Mouse (Mus musculus): Measurements from ENCODE around the gene Zfp568. TPM values are rescaled to one million over a fixed set of nuclear protein-coding genes. Genes with fewer than 3 reads are reported as not detected.

Gene Zfp568
- polyA plus RNA-seq, 2 experiments, result 23.8 to 26.2 TPM

DNA sequence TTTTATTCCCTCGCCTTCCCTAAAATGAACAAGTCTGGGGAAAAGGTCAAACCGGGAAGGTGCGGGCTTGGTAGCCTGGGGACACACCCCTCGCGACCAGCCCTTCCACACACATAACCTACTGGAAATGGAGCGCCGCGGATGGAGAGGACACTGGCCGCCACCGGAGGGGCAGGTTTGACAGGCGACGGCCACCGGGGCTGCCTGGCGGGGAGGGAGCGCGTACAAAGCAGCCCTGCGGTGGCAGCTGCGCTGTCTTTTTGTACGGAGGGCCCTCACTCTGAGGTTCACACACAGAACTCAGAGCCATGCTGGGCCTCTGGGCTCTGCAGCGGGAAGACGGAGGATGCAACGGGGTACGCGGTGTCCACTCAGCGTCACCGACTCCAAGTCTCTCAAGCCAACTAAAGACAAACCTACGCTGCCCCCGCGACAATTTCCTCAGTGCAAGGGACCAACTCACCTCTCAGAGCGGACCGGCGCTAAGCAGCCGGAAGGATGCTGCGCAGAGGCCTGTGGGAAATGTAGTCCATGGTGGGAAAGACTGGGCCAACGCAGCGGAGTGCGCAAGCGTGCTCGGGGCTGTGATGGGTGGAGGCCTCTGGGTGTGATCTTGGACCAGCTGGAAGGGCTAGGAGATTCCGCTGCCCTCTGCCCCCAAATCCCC is 67.3 kb downstream of the Zfp568 start, which contains the start of gene Zfp14:
Zfp14 (minus strand) TSS at position 499 of the 667 bp plus-strand sequence.
- DNase-seq (ENCODE audit: low spot score) (peak; percentile 90), ATAC-seq (ENCODE audit: low FRiP score, low read depth) (peak; percentile 95)
- Histone ChIP-seq H3K4me2 (replicated peaks; ENCODE audit: low read depth, low read length, severe bottlenecking) (peak within 1 kb of the TSS; percentile 75), H3K9me3 (ENCODE audit: control insufficient read depth, low read length) (no peaks in the 10 kb centered on the region), H3K4me3 (replicated peaks; ENCODE audit: low read length) (peak within 1 kb of the TSS; percentile 66), H3K27me3 (ENCODE audit: control insufficient read depth, insufficient read depth, low read length) (no peaks in the 10 kb centered on the region), H3K27ac (replicated peaks; ENCODE audit: low read depth, low read length) (peak within 1 kb of the TSS; percentile 71), H3K4me1 (ENCODE audit: control insufficient read depth, insufficient read depth, low read length) (peaks cover 13% of the 10 kb centered on the region), H3K9ac (ENCODE audit: low read depth, low read length, severe bottlenecking) (peak within 1 kb of the TSS; percentile 78), H3K36me3 (ENCODE audit: control insufficient read depth, insufficient read depth, low read length) (0 out of 2 replicates have a peak, but pooled peaks cover 10% of the 10 kb centered on the region)
- peak; percentile 77; the same call in 1 of the 2 replicates for TF ChIP-seq POLR2A (IDR thresholded peaks at IDR 0.05; ENCODE audit: borderline replicate concordance, extremely low read depth, insufficient read depth, insufficient read length)
- under 1% methylated on average over 32 of the region's 40 CpGs for WGBS

DNA sequence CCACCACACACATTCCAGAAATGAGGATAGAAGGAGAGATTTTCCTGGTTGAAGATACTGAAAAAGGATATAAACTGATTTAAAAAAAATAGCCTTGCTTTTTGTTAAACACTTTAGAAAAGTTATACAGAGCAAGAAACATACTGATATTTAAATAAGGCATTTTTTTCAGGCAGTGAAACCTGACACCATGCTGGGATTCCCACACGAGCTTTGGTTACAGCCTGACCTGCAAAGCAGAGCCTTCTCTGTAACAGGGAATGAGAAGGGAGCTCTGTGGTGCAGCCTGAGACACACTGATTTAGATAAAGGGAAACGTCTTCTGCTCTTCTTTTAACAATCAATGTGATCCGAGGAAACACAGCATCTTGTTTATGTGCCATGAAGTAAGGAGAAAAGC is 69.8 kb downstream of the Zfp568 start:
- 6% methylated on average over 3 of the region's 3 CpGs for WGBS
- H3K9me3 ChIP-seq (ENCODE audit: control insufficient read depth, low read length), result no peaks in the 10 kb centered on the region
- ATAC-seq (ENCODE audit: low FRiP score, low read depth) (peak; percentile 31; the same call in 1 of the 2 replicates), DNase-seq (ENCODE audit: low spot score) (peak; percentile 39)
- no peak overlapping the region for H3K9ac ChIP-seq (ENCODE audit: low read depth, low read length, severe bottlenecking)
- H3K4me1 ChIP-seq (ENCODE audit: control insufficient read depth, insufficient read depth, low read length), result peaks cover 13% of the 10 kb centered on the region
- H3K27ac ChIP-seq (replicated peaks; ENCODE audit: low read depth, low read length), result peak overlapping the region; percentile 58
- H3K36me3 ChIP-seq (ENCODE audit: control insufficient read depth, insufficient read depth, low read length), result peaks cover 29% of the 10 kb centered on the region
- no peak overlapping the region for H3K4me2 ChIP-seq (replicated peaks; ENCODE audit: low read depth, low read length, severe bottlenecking)
- no peak overlapping the region for H3K4me3 ChIP-seq (replicated peaks; ENCODE audit: low read length)
- TF ChIP-seq POLR2A (IDR thresholded peaks at IDR 0.05; ENCODE audit: borderline replicate concordance, extremely low read depth, insufficient read depth, insufficient read length), result no peak
- H3K27me3 ChIP-seq (ENCODE audit: control insufficient read depth, insufficient read depth, low read length), result no peaks in the 10 kb centered on the region

DNA sequence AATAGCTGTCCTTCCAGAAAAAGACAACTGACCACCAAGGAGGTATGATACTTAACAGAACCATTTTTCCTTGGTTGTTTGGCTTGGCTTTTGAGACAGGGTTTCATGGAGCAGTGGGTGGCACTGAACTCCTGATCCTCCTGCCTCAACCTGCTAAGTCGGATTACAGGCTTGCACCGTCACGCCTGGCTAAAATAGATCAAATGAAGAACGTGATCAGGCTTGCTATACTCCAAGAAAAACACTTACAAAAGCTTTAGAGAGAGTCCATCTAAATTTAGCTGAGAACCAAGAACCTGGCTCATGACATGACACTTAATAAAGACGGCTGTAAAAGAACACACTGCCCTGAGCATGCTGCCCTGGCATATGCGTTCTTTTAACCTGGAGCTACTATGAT is 76.6 kb downstream of the Zfp568 start:
- Histone ChIP-seq H3K4me2 (replicated peaks; ENCODE audit: low read depth, low read length, severe bottlenecking) (no peak overlapping the region), H3K4me1 (ENCODE audit: control insufficient read depth, insufficient read depth, low read length) (no peaks in the 10 kb centered on the region), H3K4me3 (replicated peaks; ENCODE audit: low read length) (no peak overlapping the region), H3K27ac (replicated peaks; ENCODE audit: low read depth, low read length) (no peak overlapping the region), H3K27me3 (ENCODE audit: control insufficient read depth, insufficient read depth, low read length) (no peaks in the 10 kb centered on the region), H3K9me3 (ENCODE audit: control insufficient read depth, low read length) (no peaks in the 10 kb centered on the region), H3K9ac (ENCODE audit: low read depth, low read length, severe bottlenecking) (no peak overlapping the region), H3K36me3 (ENCODE audit: control insufficient read depth, insufficient read depth, low read length) (peaks cover 76% of the 10 kb centered on the region)
- WGBS, result 74% methylated on average over 6 of the region's 6 CpGs
- no peak for DNase-seq (ENCODE audit: low spot score)
- no peak for ATAC-seq (ENCODE audit: low FRiP score, low read depth)
- no peak for TF ChIP-seq POLR2A (IDR thresholded peaks at IDR 0.05; ENCODE audit: borderline replicate concordance, extremely low read depth, insufficient read depth, insufficient read length)

GRCm38 (mm10) chr7:30062478-30062877 is 78.7 kb downstream of the Zfp568 start:
- H3K9me3 ChIP-seq (ENCODE audit: control insufficient read depth, low read length), result no peaks in the 10 kb centered on the region
- no peak overlapping the region for H3K4me2 ChIP-seq (replicated peaks; ENCODE audit: low read depth, low read length, severe bottlenecking)
- DNase-seq (ENCODE audit: low spot score) (no peak), ATAC-seq (ENCODE audit: low FRiP score, low read depth) (no peak)
- no peak overlapping the region for H3K9ac ChIP-seq (ENCODE audit: low read depth, low read length, severe bottlenecking)
- H3K4me1 ChIP-seq (ENCODE audit: control insufficient read depth, insufficient read depth, low read length), result no peaks in the 10 kb centered on the region
- no peak overlapping the region for H3K27ac ChIP-seq (replicated peaks; ENCODE audit: low read depth, low read length)
- no peak overlapping the region for H3K4me3 ChIP-seq (replicated peaks; ENCODE audit: low read length)
- peaks cover 59% of the 10 kb centered on the region for H3K36me3 ChIP-seq (ENCODE audit: control insufficient read depth, insufficient read depth, low read length)
- TF ChIP-seq POLR2A (IDR thresholded peaks at IDR 0.05; ENCODE audit: borderline replicate concordance, extremely low read depth, insufficient read depth, insufficient read length), result no peak
- H3K27me3 ChIP-seq (ENCODE audit: control insufficient read depth, insufficient read depth, low read length), result no peaks in the 10 kb centered on the region
- 89% methylated on average over 5 of the region's 5 CpGs for WGBS

DNA sequence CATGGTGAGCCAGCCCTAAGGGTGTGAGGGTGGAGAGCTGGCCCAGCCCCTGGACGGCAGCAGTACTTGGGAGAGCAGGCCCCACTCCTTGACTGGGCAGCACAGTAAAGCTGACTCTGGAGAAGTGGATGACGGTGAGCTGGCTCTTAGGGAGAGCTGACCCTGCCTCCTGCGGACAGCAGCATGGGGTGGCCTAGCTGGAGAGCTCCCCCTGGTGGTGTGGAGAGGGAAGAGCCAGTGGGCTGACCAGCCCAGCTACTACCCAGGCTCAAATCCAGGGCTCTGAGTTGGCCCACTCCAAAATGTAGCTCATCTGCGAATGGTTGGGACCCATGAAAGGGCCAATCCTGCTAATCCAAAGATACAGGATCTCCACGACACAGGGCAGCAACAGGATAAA is 80.9 kb downstream of the Zfp568 start:
- no peaks in the 10 kb centered on the region for H3K9me3 ChIP-seq (ENCODE audit: control insufficient read depth, low read length)
- no peak overlapping the region for H3K4me2 ChIP-seq (replicated peaks; ENCODE audit: low read depth, low read length, severe bottlenecking)
- H3K27ac ChIP-seq (replicated peaks; ENCODE audit: low read depth, low read length), result no peak overlapping the region
- H3K4me1 ChIP-seq (ENCODE audit: control insufficient read depth, insufficient read depth, low read length), result no peaks in the 10 kb centered on the region
- H3K27me3 ChIP-seq (ENCODE audit: control insufficient read depth, insufficient read depth, low read length), result no peaks in the 10 kb centered on the region
- ATAC-seq (ENCODE audit: low FRiP score, low read depth) (no peak), DNase-seq (ENCODE audit: low spot score) (no peak)
- H3K4me3 ChIP-seq (replicated peaks; ENCODE audit: low read length), result no peak overlapping the region
- WGBS, result 87% methylated on average over 5 of the region's 5 CpGs
- peaks cover 48% of the 10 kb centered on the region for H3K36me3 ChIP-seq (ENCODE audit: control insufficient read depth, insufficient read depth, low read length)
- TF ChIP-seq POLR2A (IDR thresholded peaks at IDR 0.05; ENCODE audit: borderline replicate concordance, extremely low read depth, insufficient read depth, insufficient read length), result no peak
- H3K9ac ChIP-seq (ENCODE audit: low read depth, low read length, severe bottlenecking), result no peak overlapping the region
